Mouse (Mus musculus) embryonic facial prominence, embryonic 13.5 days (tissue): ENCODE measurements around the gene Hist1h2be. TPM values are rescaled to one million over a fixed set of nuclear protein-coding genes. Genes with fewer than 3 reads are reported as not detected.
A peak's percentile ranks its signal among the peaks of the same experiment; 100 is the strongest.
"Not testable (repeated sequence)": the region's sequence is repeated elsewhere in the genome, so short reads cannot be mapped to it uniquely, and the experiment has no call there.

ENCODE experiments used
- ATAC-seq: fragments of 200-750 bp; cut with Nextera tagmentation; 2 replicates; pipeline ENCODE4 v1.8.0; 2017; ENCODE audit warnings: low read depth; ENCODE audit not compliant: insufficient number of reproducible peaks, insufficient read depth, low FRiP score, low TSS enrichment
- H3K27ac ChIP-seq: fragments of 300-500 bp; sonication (generic); 2 replicates; pipeline ENCODE4 v1.5.1; 2015; ENCODE audit warnings: moderate library complexity, mild to moderate bottlenecking, inconsistent platforms
- H3K27me3 ChIP-seq: fragments of 300-500 bp; sonication (generic); 2 replicates; pipeline ENCODE4 v1.6.1; 2015; ENCODE audit warnings: mild to moderate bottlenecking, inconsistent platforms
- H3K36me3 ChIP-seq: fragments of 300-500 bp; sonication (generic); 2 replicates; pipeline ENCODE4 v1.6.1; 2015; ENCODE audit warnings: mild to moderate bottlenecking, inconsistent platforms
- H3K4me1 ChIP-seq: fragments of 300-500 bp; sonication (generic); 2 replicates; pipeline ENCODE4 v1.6.1; 2015; ENCODE audit warnings: inconsistent platforms
- H3K4me2 ChIP-seq: fragments of 300-500 bp; sonication (generic); 2 replicates; pipeline ENCODE4 v1.6.1; 2015; ENCODE audit warnings: moderate library complexity, mild to moderate bottlenecking, inconsistent platforms
- H3K4me3 ChIP-seq: fragments of 300-500 bp; sonication (generic); 2 replicates; pipeline ENCODE4 v1.5.1; 2015; ENCODE audit warnings: mild to moderate bottlenecking, inconsistent platforms
- H3K9ac ChIP-seq: fragments of 300-500 bp; sonication (generic); 2 replicates; pipeline ENCODE4 v1.6.1; 2015; ENCODE audit warnings: mild to moderate bottlenecking, inconsistent platforms
- H3K9me3 ChIP-seq: fragments of 300-500 bp; sonication (generic); 2 replicates; pipeline ENCODE4 v1.6.1; 2016; ENCODE audit warnings: inconsistent platforms
- WGBS: fragments of 180-500 bp; shearing (Covaris S2); methylation state at CpG from one replicate; pipeline ENCODE4 v1.1.7; 2015; ENCODE audit warnings: mixed read lengths; 5-methylcytosine and 5-hydroxymethylcytosine counted together
- polyA plus RNA-seq: library from polyadenylated mRNA; unstranded; fragments of >200 nt; fragmentation: Nextera tagmentation; extraction: Ambion mirVana; gene quantifications from 2 replicates; pipeline ENCODE4 v1.2.1, GENCODE M21; 2015

Hist1h2be gene
- polyA plus RNA-seq, 1 experiment from 2014 or later = 3.3 TPM

GRCm38 (mm10) chr13:23609209-23609608 lies 11.7 kb downstream of the Hist1h2be start:
- no peak for ATAC-seq
- Histone ChIP-seq H3K4me2 (no peak overlapping the region), H3K27ac (no peak overlapping the region), H3K4me1 (no peaks in the 10 kb centered on the region), H3K36me3 (no peaks in the 10 kb centered on the region), H3K4me3 (no peak overlapping the region), H3K27me3 (no peaks in the 10 kb centered on the region), H3K9me3 (no peaks in the 10 kb centered on the region), H3K9ac (no peak overlapping the region)
- 88% methylated on average over 4 of the region's 4 CpGs for WGBS

GRCm38 (mm10) chr13:23605052-23605451 lies 15.9 kb downstream of the Hist1h2be start:
- no peak overlapping the region for H3K4me3 ChIP-seq
- no peaks in the 10 kb centered on the region for H3K9me3 ChIP-seq
- H3K27ac ChIP-seq = no peak overlapping the region
- H3K4me1 ChIP-seq = no peaks in the 10 kb centered on the region
- no peaks in the 10 kb centered on the region for H3K36me3 ChIP-seq
- no peak overlapping the region for H3K4me2 ChIP-seq
- no peak overlapping the region for H3K9ac ChIP-seq
- no peak for ATAC-seq
- H3K27me3 ChIP-seq = no peaks in the 10 kb centered on the region
- WGBS = 84% methylated on average over 3 of the region's 3 CpGs

GRCm38 (mm10) chr13:23604452-23604851 lies 16.5 kb downstream of the Hist1h2be start:
- no peak for ATAC-seq
- 91% methylated on average over 3 of the region's 3 CpGs for WGBS
- no peak overlapping the region for H3K4me2 ChIP-seq
- H3K36me3 ChIP-seq = no peaks in the 10 kb centered on the region
- no peaks in the 10 kb centered on the region for H3K4me1 ChIP-seq
- no peak overlapping the region for H3K9ac ChIP-seq
- no peak overlapping the region for H3K27ac ChIP-seq
- no peaks in the 10 kb centered on the region for H3K9me3 ChIP-seq
- H3K4me3 ChIP-seq = no peak overlapping the region
- no peaks in the 10 kb centered on the region for H3K27me3 ChIP-seq

- Histone ChIP-seq H3K27me3 (no peaks in the 10 kb centered on the region), H3K9ac (no peak overlapping the region), H3K9me3 (no peaks in the 10 kb centered on the region), H3K4me1 (no peaks in the 10 kb centered on the region), H3K4me2 (no peak overlapping the region), H3K36me3 (no peaks in the 10 kb centered on the region), H3K27ac (no peak overlapping the region), H3K4me3 (no peak overlapping the region)
- no peak for ATAC-seq
- WGBS = 74% methylated on average over 7 of the region's 7 CpGs
Measured at GRCm38 (mm10) chr13:23603182-23603699, 17.7 kb downstream of the Hist1h2be start.

- ATAC-seq = no peak
Measured at GRCm38 (mm10) chr13:23597957-23598356, 23.0 kb downstream of the Hist1h2be start.

GRCm38 (mm10) chr13:23595622-23596372 lies 25.1 kb downstream of the Hist1h2be start:
- no peaks in the 10 kb centered on the region for H3K4me1 ChIP-seq
- 0 out of 2 replicates have a peak overlapping the region, but pooled peaks have one; percentile 12 for H3K9ac ChIP-seq
- no peak overlapping the region for H3K4me3 ChIP-seq
- ATAC-seq = no peak
- H3K27ac ChIP-seq = no peak overlapping the region
- no peaks in the 10 kb centered on the region for H3K27me3 ChIP-seq
- 81% methylated on average over 7 of the region's 7 CpGs for WGBS
- H3K4me2 ChIP-seq = no peak overlapping the region
- H3K9me3 ChIP-seq = no peaks in the 10 kb centered on the region
- no peaks in the 10 kb centered on the region for H3K36me3 ChIP-seq

More at GRCm38 (mm10) chr13:23597957-23598356, 23.0 kb downstream of the Hist1h2be start:
- no peak overlapping the region for H3K27ac ChIP-seq
- no peak overlapping the region for H3K4me3 ChIP-seq
- no peaks in the 10 kb centered on the region for H3K4me1 ChIP-seq
- H3K4me2 ChIP-seq = no peak overlapping the region
- no peak overlapping the region for H3K9ac ChIP-seq
- H3K9me3 ChIP-seq = no peaks in the 10 kb centered on the region
- H3K36me3 ChIP-seq = no peaks in the 10 kb centered on the region
- 6% methylated on average over 9 of the region's 9 CpGs for WGBS
- no peaks in the 10 kb centered on the region for H3K27me3 ChIP-seq

- Histone ChIP-seq H3K4me2 (no peak overlapping the region), H3K27me3 (no peaks in the 10 kb centered on the region), H3K4me1 (no peaks in the 10 kb centered on the region), H3K4me3 (no peak overlapping the region), H3K36me3 (no peaks in the 10 kb centered on the region), H3K9me3 (no peaks in the 10 kb centered on the region), H3K9ac (no peak overlapping the region), H3K27ac (no peak overlapping the region)
- ATAC-seq = no peak
- WGBS = 87% methylated on average over 2 of the region's 2 CpGs
Measured at GRCm38 (mm10) chr13:23595185-23595584, 25.7 kb downstream of the Hist1h2be start.

GRCm38 (mm10) chr13:23593051-23593770 lies 27.7 kb downstream of the Hist1h2be start:
- no peaks in the 10 kb centered on the region for H3K4me1 ChIP-seq
- ATAC-seq = no peak
- no peak overlapping the region for H3K4me3 ChIP-seq
- H3K9me3 ChIP-seq = no peaks in the 10 kb centered on the region
- H3K4me2 ChIP-seq = no peak overlapping the region
- H3K9ac ChIP-seq = no peak overlapping the region
- peak overlapping the region; percentile 44 for H3K27ac ChIP-seq
- WGBS = 65% methylated on average over 5 of the region's 5 CpGs
- no peaks in the 10 kb centered on the region for H3K27me3 ChIP-seq
- no peaks in the 10 kb centered on the region for H3K36me3 ChIP-seq

- 70% methylated on average over 7 of the region's 7 CpGs for WGBS
- no peaks in the 10 kb centered on the region for H3K9me3 ChIP-seq
- no peaks in the 10 kb centered on the region for H3K4me1 ChIP-seq
- H3K4me2 ChIP-seq = no peak overlapping the region
- H3K9ac ChIP-seq = no peak overlapping the region
- no peaks in the 10 kb centered on the region for H3K27me3 ChIP-seq
- no peaks in the 10 kb centered on the region for H3K36me3 ChIP-seq
- ATAC-seq = no peak
- no peak overlapping the region for H3K4me3 ChIP-seq
- no peak overlapping the region for H3K27ac ChIP-seq
Measured at GRCm38 (mm10) chr13:23592614-23593013, 28.3 kb downstream of the Hist1h2be start.

GRCm38 (mm10) chr13:23591886-23592285 lies 29.0 kb downstream of the Hist1h2be start:
- H3K4me2 ChIP-seq, H3K9me3 ChIP-seq, H3K4me3 ChIP-seq, ATAC-seq, H3K36me3 ChIP-seq, H3K27me3 ChIP-seq, H3K27ac ChIP-seq, H3K9ac ChIP-seq, H3K4me1 ChIP-seq: not testable (repeated sequence)
- WGBS = 86% methylated on average over 7 of the region's 7 CpGs

GRCm38 (mm10) chr13:23591206-23591605 lies 29.7 kb downstream of the Hist1h2be start:
- no peak for ATAC-seq
- Histone ChIP-seq H3K36me3 (no peaks in the 10 kb centered on the region), H3K9me3 (no peaks in the 10 kb centered on the region), H3K27me3 (no peaks in the 10 kb centered on the region), H3K4me2 (no peak overlapping the region), H3K27ac (no peak overlapping the region), H3K4me3 (no peak overlapping the region), H3K9ac (no peak overlapping the region), H3K4me1 (peaks cover 4% of the 10 kb centered on the region; the same call in 1 of the 2 replicates)
- 93% methylated on average over 7 of the region's 7 CpGs for WGBS

- no peaks in the 10 kb centered on the region for H3K27me3 ChIP-seq
- 7% methylated on average over 1 of the region's 1 CpGs for WGBS
- no peaks in the 10 kb centered on the region for H3K36me3 ChIP-seq
- ATAC-seq = no peak
- peaks cover 28% of the 10 kb centered on the region for H3K4me1 ChIP-seq
- H3K9me3 ChIP-seq = no peaks in the 10 kb centered on the region
- peak overlapping the region; percentile 84 for H3K4me2 ChIP-seq
- H3K4me3 ChIP-seq = peak overlapping the region; percentile 50
- peak overlapping the region; percentile 95 for H3K27ac ChIP-seq
- H3K9ac ChIP-seq = peak overlapping the region; percentile 72
Measured at GRCm38 (mm10) chr13:23586940-23587225, 34.0 kb downstream of the Hist1h2be start.
